Mouse (Mus musculus) kidney, postnatal 14 days (tissue): ENCODE measurements around the gene Itga10.
A peak's percentile ranks its signal among the peaks of the same experiment; 100 is the strongest.
"Not testable (repeated sequence)": the region's sequence is repeated elsewhere in the genome, so short reads cannot be mapped to it uniquely, and the experiment has no call there.

Experiments used
- DNase-seq: peaks from one replicate; pipeline ENCODE4 v3.0.0; 2022; ENCODE audit warnings: mixed read lengths

Gene Itga10

DNA sequence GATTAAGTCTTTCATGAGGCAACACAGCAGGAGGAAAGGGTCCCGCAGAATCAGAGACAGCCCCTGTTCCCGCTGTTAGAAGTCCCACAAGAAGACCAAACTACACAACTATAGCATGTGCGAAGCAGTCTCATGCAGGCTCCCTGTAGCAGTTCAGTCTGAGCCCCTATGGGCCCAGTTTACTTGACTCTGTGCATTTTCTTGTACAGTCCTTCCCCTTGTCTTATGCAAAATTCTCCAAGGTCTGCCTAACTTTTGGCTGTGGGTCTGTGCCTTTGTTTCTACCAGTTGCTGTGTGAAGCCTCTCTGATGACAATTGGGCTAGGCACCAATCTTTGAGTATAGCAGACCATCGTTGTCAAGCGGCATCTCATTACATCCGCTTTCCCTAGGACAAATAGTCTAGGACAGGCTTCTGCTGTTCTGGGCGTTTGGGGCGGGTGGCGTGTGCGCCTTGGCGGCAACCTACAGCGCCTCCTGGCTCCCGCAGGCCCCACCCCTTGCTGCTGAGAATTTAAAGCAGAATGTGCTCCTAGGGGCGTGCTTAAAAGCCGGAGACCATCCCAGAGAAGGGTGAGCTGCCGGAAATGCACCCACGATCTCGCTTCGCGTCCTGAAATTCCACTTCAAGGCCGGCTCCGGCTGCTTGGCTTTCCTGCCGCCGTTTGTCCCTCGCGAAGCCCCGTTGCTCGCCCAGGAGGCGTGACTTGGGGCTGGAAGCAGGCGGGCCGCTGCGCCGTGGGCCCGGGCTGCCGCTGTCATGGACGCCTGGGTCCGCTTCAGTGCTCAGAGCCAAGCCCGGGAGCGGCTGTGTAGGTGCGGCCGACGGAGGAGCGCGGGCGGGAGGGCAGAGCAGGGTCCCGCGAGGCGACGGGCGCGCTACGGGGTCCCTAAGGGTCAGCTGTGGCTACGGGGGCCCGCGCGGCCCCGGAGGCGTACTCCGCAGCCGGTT lies 10.2 kb upstream of the Itga10 start, which contains the start of the genes Pex11b and Gm42957:
Gene Pex11b, plus strand, starts transcription at position 449 of the 952 bp plus-strand sequence.
Gene Gm42957, plus strand, starts transcription at position 547 of the 952 bp plus-strand sequence.
- peak; percentile 94 for DNase-seq

- DNase-seq: no peak
These were observed 9.5 kb upstream of the Itga10 start for GRCm38 (mm10) chr3:96635906-96636305.

DNA sequence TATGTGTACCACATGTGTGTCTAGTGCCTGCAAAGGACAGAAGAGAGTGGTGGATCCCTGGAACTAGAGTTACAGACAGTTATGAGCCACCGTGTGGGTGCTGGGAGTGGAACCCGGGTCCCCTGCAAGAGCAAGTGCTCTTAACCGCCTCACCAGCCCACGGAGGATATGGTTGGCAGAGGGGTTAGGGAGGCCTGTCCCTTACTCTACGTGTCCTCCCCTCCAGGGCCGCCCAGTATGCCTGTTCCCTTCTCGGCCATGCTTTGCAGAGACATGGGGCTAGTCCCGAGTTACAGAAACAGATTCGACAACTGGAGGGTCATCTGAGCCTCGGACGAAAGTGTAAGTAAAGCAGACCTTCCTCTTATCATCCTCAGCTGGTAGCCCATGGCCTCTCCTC lies 8.9 kb upstream of the Itga10 start:
- peak; percentile 7 for DNase-seq

DNA sequence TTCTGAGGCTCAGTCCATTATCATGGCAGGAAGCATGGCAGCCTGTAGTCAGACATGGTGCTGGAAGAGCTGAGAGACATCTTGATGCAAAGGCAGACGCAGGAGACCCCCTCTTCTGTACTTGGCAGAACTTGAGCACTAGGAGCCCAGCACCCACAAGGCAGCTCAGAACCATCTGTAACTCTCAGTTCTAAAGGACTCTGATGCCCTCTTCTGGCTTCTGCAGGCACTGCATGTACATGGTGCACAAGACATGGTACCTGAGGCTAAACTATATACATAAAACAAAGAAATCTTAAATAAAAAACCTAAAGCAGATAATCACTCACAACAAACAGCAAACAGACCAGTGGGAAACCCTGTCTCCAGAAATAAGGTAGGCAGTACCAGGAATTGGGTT lies 6.2 kb upstream of the Itga10 start:
- peak; percentile 69 for DNase-seq

GRCm38 (mm10) chr3:96647365-96647764 lies 2.0 kb downstream of the Itga10 start:
- DNase-seq: no peak

- no peak for DNase-seq
These were observed 15.5 kb downstream of the Itga10 start for GRCm38 (mm10) chr3:96660901-96661300.

DNA sequence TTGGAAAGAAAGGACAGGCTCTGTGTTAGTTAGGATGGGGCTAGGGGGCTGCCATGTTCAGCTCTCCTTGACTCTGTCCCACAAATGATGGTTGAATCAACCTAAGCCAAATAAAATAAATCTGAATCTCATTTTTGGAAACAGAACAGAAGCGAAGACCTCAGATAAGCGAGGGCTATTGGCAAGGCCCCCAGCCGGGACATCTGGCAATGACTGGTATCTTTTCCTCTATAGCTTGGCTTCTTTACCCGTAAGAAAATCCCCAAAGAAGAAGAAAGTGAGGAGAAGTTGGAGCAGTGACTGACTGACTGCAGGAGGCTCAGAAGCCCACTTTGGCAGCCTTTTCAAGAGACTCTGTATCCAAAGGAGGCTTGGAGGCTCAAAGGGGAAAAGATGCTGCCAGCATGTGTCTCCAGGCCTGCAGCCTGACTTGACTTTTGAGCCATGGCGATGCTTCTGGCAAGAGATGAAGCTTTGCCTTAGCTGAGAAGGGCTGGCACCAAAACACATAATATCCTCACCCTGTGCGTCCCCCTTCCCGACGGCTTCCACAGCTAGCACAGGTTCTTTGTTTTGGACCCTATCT lies 17.4 kb downstream of the Itga10 start:
- no peak for DNase-seq

GRCm38 (mm10) chr3:96663432-96664239 lies 18.3 kb downstream of the Itga10 start:
- peak; percentile 86 for DNase-seq

DNA sequence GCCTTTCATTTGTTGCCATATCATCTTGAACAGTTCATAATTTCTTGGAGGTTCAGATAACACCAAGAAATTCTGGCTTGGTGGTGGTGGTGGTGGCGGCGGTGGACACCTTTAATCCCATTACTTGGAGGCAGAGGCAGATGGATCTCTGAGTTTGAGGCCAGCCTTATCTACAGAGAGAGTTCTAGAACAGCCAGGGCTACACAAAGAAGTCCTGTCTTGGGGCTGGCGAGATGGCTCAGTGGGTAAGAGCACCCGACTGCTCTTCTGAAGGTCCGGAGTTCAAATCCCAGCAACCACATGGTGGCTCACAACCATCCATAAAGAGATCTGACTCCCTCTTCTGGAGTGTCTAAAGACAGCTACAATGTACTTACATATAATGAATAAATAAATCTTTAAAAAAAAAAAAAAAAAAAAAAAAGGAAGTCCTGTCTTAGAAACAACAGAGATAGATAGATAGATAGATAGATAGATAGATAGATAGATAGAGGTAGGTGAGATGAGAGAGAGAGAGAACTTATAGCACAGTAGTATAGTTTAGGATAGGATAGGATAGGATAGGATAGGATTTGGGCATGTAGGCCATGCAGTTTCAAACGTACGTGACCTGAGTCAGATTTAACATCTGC lies 20.5 kb downstream of the Itga10 start:
- DNase-seq: not testable (repeated sequence)

DNA sequence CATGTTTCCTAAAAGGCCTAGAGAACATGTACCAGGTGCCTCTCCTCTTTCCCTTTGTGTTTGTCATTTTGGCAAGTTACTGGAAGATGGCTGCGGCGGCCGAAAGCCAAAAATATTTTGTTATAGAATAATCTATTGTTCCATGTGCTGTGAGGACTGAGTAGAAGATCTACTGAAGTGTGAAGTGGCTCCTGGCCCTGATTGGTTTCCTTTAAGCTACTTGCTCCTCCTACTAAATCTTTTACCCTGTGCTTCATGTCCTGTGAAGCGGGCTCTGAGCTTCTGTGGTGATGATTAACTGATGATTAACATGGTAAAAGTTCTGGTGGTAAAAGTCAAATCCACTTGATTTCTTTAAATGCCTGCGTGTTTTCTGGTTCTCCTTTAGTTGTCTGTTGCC lies 21.5 kb downstream of the Itga10 start:
- DNase-seq: peak; percentile 20

- peak; percentile 24 for DNase-seq
These were observed 21.9 kb downstream of the Itga10 start for GRCm38 (mm10) chr3:96667316-96667715.

DNA sequence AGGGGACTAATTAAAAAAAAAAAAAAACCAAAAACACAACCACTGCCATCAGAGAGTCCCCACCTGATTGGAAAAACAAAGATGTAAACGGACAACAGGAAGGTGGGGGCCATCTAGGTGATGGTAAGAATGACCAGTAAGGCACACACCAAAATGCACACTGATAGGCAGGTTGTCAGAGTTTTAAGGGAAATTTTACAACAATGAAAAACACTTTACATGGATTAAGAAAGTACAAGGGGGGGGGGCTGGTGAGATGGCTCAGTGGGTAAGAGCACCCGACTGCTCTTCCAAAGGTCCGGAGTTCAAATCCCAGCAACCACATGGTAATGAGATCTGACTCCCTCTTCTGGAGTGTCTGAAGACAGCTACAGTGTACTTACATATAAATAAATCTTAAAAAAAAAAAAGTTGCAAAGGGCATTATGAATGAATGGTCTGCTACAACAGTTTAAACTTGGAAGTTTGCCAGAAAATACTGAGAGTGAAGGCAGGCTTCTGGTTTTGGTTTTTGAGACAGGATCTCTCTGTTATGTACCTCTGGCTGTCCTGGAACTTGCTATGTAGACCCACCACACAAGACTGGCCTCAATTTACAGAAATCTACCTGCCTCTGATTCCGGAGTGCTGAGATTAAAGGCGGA lies 23.2 kb downstream of the Itga10 start:
- DNase-seq: no peak

GRCm38 (mm10) chr3:96669727-96670468 lies 24.5 kb downstream of the Itga10 start, which contains the start of gene Ankrd35:
Gene Ankrd35 (plus strand): TSS chr3:96670131.
- peak; percentile 87 for DNase-seq

GRCm38 (mm10) chr3:96671519-96671918 lies 26.1 kb downstream of the Itga10 start:
- no peak for DNase-seq

DNA sequence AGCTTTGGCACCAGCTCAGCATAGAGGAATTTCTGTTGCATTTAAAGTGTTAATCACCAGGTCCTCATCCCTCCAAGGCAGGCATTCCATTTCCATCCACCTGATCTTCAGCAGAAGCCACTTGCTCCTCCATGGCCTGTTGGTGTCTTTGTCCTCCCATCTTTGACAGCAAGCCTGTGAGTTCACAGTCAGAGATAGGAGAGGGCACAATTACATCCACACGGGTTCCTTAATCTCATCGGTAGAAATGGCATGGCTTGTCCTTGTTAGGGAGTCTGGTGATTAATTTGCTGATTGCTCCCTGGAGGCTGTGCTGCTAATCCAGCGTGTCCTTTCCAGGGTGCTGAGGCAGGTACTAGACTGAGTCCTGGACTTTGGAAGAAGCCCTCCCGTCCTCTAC lies 28.1 kb downstream of the Itga10 start:
- DNase-seq: no peak

- DNase-seq: no peak
These were observed 29.1 kb downstream of the Itga10 start for GRCm38 (mm10) chr3:96674442-96674841.

DNA sequence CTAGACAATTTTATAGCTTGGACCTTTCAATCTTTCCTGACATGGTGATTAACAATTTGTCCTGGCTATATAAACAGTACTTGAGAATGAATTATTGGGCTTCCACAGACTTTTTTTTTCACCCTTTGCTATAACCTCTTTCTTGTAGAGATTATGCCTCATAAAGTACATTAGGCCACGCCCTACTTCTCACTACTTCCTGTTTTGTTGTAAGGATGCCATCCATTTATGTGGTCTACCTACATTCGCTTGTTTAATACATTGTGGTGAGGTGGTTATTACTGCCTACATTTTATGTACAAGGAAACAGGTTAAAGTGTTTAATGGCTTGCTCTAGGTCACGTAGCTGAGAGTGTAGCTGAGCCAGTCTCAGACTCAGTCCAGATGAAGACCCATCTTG lies 29.8 kb downstream of the Itga10 start:
- DNase-seq: no peak

DNA sequence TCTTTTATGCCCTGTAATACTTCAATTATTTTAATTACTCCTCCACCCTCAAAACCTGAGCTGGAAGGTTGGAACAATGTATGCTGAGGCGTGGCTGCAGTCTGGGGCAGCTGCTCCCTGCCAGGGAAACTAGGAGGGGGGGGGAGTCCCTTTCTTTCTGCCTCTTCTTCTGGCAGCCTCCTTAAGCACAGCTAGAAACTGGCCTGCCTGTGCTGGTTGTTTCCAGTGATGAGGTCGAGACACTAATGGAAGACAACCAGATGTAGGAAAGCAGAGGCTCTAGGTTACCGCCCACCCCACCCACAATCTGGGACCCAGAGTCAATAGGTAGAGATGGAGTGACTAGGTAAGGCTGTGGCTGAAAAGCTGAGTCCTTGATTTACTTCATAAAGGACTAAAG lies 30.3 kb downstream of the Itga10 start:
- no peak for DNase-seq

DNA sequence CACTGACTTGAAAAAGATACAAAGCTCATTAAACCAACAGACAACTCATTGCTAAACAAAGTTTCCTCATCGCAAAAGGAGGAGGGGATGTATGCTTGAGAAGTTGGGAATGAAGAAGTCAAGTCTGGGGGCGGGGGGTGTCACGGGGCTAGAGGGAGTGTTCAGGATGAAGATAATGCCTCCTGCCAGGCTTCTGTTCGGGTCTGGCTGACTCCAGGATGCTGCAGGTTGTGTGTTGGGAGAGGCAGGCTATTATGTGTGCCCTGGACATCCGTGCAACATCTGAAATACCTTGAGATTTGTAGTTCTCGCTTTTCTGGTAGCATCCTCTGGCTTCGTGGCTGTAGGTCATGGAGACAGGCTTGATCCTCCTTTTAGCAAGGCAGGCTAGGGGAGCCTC lies 33.1 kb downstream of the Itga10 start:
- DNase-seq: no peak

- no peak for DNase-seq
These were observed 33.8 kb downstream of the Itga10 start for GRCm38 (mm10) chr3:96679159-96679674.
